Mouse (Mus musculus) hindlimb bud, embryonic 11.5 days (tissue): Measurements from ENCODE around the gene Soga1.

Experiments
- DNase-seq: peaks from one replicate; pipeline ENCODE4 v3.0.0-alpha.2; 2012; ENCODE audit warnings: low read depth, low spot score; ENCODE audit errors: extremely low spot score

Gene Soga1

DNA sequence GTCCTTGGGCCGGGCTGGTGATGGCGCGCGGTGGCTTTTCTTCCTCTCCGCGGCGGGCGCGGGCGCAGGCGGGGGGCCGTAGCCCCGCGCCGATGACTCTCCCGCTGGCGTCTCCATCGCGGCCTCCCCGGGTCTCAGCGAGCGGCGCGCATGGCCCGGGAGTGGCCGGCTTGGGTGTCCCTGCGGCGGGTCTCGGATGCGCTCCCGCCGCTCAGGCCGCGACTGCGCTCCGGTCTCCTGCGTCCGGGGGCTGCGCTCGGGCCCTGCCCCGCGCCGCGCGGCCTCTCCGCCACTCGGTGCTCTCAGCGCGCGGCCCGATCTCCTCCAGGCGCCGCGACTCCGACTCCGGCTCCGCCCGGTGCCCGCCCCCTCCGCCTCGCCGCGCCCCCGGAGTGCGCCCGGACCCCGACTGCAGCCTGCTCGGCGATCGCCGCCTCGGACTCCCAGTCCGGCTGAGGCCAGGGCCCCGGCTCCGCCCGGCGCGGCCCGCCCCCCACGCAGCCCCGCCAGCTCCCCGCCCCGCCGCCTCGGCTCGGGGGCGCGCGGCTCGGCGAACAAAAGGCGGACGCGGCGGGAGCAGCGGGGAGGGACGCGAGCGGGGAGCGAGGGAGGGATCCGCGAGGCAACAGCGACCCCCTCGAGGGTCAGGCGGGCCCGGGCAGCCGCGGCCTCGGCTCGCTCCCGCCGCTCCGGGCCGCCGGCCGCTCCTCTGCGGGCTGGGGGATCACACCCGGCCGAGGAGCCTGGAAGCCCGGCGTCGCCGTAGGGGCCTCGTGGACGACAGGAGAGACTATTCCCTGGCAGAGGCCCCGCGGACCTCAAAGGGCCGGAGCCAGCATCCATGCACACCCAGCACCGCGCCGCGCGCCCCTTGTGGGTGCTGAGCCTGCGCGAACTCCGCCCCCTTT is at the start of gene Soga1:
TSS of gene Soga1 (minus strand) at position 462 of the 908 bp plus-strand sequence.
- DNase-seq, result no peak

DNA sequence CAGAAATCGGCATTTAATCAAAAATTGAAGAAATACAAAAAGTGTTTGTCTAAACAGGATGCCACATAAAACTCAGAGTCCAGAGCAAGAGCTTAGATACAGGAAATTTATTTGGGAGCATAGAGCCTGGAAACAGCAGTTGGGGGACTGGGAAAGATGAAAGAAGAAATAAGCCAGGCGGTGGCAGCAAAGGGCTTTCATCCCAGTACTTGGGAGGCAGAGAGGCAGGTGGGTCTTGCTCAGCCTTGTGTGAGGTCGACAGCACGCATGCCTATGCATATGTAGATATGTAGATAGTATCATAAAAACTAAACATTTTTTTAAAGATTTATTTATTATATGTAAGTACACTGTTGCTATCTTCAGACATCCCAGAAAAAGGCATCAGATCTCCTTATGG is 49.0 kb upstream of the Soga1 start:
- DNase-seq, result no peak

DNA sequence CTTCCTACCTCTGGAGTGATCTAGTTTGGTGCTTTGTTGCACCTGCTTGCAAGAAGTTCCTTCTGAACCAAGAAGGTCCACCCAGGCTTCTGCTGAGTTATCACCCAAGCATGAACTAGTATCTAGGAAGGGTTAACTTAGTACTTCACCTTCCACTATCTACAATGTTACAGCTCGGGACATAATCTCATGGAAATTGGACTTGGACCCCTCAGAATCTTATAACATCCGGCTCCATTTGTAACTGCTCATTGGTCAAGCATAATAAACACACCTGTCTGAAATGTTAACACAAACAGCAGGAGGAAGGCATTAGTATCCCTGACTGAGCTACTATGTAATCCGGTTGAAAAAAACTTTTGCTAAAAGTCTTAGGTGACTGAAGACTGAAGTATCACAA is 48.3 kb upstream of the Soga1 start:
- no peak for DNase-seq

DNA sequence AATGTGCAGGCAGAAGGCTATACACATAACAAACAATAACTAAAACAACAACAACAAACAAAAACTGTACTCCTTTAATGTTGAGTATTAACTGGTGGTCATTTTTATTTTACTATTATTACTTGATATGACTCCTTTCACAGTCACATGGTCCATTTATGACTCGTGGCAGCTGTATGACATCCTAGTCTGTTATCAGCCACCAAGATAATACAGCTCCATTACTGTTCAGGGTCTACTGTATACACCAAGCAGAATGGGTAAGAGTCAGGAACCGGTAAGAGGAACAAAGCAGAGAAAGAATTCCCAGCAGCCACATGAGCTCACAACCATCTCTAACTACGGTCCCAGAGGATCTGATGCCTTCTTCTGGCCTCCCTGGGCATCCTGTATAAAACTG is 46.2 kb upstream of the Soga1 start:
- no peak for DNase-seq

DNA sequence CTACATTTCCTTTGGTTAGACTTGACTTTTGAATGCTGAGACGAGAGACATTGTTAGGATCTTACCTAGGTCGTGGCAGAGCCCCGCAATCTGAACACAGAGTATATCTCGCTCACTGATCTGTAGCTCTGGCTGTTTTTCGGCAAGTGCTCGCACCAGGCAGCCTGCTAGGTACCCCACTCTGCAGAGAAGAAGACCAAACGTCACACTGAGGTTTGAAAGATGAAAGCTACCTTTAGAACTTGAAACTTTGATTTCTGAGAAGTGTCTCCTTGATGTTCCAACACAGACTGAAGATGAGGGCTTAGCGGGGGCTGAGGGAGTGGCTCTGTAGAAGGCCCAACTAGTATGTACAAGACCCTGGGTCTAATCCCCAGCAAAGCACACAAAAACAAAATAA is 42.7 kb upstream of the Soga1 start:
- no peak for DNase-seq

DNA sequence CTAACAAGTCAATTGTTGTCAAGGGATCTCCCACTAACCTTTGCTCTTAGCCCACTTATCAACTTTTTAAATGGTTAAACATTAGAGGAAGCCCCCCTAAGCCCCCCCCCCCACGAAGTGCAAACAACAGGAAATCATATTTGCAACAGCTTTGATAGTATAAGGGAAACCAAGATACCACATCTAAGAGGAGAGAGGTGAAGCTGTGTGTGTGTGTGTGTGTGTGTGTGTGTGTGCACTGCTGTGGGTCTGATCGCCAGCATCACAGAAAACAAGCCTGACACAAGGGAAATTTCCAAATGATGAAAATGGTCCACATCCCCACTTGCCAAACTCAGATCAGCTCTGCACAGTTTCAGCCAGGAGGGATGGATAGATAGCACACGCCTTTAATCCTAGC is 40.0 kb upstream of the Soga1 start:
- DNase-seq, result no peak

DNA sequence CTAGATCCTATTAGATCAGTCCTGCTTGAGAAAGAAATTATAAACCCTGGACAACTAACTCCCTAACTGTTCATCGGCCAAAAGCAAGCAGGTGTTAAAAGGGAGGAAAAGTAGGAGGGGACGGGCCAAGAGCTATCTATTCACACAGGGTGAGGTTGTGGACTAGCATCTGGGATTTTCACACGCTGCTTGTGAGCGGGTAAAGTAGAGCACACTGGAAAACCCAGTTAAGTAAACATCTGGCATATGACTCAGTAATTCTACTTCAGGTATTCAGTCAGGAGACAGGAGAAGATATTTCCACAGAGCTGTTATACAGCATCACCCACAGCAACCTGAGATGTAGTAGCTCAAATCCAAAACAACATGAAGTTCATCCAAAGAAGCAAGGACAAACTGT is 39.5 kb upstream of the Soga1 start:
- DNase-seq, result no peak

DNA sequence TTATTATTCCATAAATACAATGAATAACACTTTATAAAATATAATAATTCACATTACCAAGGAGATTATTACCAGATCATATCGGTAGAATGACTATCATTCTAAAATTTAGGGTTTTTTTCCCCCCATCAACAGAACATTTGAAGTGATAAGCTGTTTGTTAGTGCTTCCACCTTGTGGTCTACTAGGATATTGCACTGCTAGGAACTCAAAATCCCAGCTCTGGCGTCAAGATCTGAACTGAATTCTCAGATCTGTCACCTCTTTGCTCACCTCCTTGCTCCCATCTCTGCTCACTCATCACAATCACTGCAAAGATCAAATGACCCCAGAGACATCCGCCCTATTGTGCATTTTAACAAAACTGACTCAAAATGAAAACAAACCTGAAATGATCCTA is 37.9 kb upstream of the Soga1 start:
- peak; percentile 52 for DNase-seq

DNA sequence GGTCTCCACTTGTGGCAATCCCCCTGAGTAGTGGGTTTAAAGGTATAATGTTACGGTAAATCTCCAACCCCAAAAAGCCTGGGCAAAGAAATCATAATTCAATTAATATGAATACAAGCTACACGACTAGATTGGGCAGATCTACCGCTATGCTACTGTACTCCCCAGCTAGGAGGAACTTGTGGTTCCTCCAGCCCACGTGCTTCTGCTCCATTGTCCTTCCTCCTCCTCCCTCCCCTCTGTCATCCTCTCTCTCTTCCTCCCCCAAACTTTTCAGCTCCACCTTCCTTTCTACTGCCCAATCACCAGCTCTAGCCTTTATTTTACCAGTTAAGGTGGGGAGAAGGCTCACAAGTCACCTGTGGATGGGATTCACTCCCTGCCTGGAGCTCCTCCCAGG is 29.2 kb upstream of the Soga1 start:
- DNase-seq, result no peak

DNA sequence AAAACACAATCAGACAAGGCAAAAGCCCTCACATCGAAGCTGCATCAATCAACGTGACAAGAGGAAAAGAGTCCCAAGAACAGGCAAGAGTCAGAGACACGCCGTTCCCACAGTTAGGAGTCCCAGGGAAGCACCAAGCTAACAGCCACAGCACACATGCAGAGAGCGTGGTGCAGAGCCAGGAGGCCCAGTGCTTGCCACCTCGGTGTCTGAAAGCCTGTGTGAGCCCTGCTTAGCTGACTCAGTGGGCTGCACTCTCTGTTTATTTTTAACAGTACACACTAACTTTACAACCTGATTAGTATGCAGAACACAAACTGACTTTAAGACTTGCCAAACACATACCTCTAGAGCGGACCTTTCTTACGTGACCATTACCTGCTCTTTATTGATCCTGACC is 25.4 kb upstream of the Soga1 start:
- no peak for DNase-seq

DNA sequence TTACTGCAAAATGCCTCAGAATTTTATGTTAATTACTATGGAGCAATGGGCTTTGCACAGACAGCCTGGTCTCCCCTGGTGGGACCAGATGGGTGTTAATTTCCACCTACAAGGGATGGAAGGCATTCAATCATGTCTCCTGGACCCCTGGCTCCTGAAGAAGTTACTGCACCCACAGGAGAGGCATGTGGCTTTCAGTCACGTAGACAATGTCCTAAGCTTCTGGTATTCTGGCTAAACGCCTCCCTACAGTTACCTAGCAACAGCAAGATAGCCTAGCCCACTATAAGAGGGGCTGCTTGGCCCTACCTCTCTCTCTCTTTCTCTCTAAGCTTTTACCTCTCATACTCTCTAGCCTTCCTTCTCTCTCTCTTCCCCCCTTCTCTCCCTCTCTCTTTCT is 23.2 kb upstream of the Soga1 start:
- no peak for DNase-seq

DNA sequence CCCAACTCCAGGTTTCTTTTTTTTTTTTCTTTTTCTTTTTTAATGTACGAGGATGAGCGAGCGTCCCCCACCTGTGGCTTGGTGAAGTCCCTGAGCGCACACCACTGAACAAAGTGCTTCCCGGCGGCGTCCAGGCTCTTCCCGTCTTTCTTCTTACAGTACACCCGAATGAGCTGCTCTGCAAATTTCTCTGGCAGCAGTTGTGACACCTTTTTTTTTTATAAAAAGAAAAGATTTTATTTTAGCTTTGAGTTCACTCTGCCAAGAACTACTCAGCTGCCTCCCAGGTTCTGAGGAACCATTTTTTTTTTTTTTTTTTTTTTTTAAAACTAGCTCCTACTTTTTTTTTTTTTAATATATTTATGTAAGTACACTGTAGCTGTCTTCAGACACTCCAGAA is 22.6 kb upstream of the Soga1 start:
- no peak for DNase-seq

DNA sequence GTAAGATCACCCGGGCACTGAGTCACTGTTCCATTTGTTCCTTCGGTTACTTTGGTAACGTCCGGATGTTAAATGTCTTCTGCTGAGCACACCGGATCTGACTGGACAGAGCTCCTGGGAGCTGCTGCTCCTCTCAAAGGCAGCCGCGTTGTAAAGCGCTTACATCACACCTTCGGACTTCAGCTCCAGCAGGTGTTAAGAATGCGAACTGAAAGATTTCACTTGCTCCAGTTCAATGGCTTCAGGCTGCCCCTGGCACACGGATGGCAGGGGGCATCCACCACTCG is 21.2 kb upstream of the Soga1 start:
- no peak for DNase-seq

DNA sequence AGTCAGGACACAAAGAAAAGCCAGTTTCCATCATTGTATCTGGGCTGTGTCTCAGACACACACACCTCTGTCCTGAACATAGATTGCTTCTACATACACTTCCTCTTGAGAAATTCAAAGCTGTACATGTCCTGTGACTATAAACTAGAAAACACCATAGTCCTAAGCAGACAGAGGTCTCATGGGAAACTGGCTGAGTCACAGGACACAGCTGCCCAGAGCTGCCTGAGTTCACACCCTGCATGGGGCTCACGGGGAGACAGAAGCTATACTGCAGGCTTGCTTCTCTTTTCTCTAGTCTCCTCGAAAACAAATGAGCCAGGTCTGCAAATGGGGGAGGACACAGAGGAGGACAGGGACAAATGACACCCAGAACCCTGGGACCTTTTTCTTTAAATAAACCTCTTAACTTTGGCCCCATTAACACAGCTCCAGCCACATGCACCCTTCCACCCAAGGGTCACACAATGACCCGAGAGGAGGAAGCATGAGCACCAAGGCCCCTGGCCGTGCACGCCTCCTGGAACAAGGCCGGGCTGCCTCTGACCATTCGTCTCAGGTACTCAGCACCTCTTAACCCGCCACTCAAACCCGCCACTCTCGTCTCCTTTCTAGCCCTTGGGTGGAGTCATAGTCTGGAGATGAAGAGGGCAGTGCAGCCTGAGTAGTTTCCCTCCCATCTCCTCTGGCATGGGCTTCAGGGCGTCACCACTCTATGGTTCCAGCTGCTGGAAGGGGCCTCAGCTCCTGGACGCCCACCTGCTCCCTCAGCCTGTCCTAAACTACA is 20.7 kb upstream of the Soga1 start:
- DNase-seq, result no peak

DNA sequence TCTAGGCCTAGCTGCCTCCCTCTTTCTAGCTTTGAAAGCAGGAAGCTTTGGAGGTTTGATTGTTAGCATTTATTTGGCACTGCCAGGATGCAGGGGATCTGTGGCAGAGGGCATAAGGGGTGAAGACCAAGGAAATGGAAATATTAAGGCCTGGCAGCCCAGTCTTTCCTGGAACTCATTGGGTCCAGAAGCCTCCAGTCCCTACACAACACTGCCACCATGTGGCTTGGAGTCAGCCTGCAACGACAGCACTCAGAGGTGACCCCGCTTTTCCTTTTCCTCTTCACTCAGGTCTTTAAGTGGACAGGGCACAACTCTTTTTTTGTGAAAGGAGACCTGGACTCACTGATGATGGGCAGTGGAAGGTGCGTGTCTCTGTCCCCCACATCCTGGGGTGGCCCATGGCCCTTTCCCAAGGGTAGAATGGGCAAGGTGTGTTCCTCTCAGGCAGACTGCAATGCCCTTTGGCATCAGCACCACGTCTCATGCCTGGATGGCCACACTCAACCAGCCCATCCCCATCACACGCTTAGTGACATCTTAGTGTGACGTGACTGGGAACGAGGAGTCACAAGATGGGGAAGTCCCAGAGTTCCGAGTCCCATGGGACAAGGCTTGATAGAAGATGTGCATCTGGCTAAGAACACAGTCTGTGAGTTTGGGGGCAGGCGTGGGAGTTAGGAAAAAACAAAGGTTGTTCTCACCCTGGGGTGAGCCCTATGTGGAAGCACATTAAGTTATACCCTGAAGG is 16.1 kb upstream of the Soga1 start:
- no peak for DNase-seq

DNA sequence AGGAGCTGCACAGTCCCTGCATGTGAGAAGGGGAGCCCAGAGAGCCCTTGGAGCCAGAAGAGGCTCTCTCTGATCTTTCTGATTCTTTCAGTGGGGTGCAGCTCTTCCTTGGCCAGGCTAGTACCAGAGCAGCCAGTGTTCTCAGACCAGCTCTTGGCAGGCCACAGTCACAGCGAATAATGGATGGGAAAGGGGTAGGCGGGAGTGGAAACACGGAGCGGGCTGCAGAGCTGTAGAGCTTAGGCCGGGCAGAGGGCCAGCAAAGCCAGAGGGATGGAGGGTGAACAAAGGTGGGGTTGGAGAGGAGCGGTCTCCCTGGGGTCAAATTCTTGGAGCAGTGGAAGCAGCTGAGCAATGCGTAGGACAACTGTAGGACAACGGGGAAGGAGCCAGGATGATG is 13.0 kb upstream of the Soga1 start:
- no peak for DNase-seq

DNA sequence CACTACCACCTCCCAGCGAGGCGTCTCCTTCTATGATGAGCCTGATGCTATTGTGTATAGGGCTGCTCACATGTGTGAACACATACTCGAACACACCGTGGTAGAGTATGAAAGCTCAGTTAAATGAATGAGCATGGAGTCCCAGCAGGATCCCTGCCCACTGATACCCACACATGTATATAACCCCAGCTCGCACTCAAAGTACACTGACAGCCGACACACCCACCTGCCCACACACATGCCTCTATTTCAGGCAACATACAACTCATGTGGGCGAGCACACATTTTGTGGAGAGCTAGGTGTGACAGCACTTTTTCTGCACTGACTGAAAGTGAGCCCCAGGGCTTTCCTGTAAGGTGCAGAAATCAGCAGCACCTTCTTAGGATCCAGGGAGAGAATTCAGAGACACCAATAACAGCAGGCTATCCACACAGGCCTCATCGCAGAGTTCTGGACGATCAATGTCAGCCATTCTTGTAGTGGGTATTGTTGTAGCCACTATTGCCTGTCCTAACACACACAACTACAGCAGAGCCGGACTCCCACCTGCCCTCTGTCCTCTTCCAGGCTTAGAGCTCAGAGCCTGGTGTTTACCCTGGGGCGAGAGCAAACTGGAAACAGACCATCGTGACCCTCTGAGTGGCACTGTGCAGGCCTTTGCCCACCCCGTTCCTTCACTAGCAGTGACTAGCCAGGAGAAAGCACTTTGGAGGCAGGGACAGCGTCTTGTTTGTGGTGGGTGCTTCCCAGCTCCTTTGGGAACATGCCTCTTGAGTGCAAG is 8.7 kb upstream of the Soga1 start:
- no peak for DNase-seq

DNA sequence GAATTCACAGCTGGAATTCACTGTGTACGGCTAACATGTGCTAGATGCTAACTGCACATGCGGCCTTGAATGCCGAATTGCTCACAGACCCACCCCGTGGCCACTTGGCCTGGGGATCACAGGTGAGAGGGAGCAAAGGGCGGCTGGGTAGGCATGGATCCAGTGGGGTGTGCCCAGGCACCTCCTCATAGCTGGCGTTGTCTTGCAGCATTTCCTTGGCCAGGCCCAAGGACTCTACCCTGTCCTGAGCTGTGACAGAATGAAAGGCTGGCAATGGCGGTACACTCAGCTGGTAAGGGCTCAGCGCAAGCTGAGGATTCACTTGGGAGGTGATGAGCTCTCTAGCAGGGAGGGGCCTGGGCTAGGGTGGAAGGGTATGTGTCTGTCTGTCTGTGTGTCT is 7.7 kb upstream of the Soga1 start, which contains the start of gene Tldc2:
TSS of gene Tldc2 (plus strand) at position 260 of the 400 bp plus-strand sequence.
- no peak for DNase-seq

DNA sequence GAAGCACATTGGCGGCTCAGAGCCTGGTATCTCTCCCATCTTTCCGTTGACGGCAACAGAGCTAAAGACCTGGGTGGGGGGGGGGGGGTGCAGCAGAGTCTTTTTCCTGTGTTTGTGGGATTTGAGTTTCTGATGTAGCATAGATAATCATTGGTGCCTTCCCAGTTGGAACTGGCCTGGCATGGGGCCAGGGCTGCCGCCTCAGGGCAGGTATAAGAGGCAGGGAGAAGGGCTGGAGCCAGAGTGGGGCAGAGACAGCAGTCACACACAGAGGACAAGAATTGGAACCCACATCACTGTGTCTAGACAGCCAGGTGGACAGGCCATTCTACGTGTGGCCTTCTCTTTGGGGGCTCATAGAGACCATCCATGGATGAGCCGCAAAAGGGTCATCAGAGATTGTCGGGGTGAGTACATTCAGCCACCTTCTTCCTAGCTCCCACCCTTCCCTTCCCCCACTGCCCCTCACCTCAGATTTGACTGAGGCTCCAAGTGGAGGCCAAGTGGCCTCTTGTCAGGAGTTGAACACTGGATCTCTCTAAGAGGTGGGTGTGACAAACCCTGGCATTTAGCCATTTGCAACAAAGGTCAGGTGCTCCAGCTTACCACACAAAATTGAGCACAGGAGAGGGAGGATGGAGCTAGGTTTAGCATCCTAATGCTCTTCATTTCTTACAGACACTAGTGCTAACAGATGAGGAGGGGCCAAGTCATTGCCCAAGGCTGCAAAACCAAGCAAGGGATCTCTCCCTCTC is 6.0 kb upstream of the Soga1 start:
- no peak for DNase-seq

DNA sequence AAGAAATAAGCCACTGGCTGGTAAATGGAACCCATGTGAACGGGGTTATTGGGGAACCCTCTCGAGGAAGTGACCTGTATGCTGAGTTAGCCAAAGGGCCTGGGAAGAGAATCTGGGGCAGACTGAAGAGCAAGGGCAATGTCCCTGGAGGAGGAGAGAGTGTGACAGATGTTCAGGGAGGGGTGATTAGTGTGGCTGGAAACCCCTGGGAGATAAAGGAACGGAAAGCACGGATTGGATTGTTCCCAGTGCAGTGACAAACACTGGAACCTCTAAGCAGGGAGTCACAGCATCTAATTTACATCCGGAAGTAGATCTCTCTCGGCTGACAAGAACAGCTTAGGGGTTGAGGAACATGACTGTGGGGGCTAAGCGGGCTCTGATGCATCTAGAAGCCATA is 2.9 kb upstream of the Soga1 start:
- no peak for DNase-seq
